Mouse (Mus musculus): Measurements from ENCODE around the gene 4930503E14Rik.
"Not testable (repeated sequence)": the region's sequence is repeated elsewhere in the genome, so short reads cannot be mapped to it uniquely, and the experiment has no call there.

The 4930503E14Rik gene

GRCm38 (mm10) chr14:44213154-44213553 is at the start of gene 4930503E14Rik:
Gene 4930503E14Rik (minus strand): TSS chr14:44213254.
- DNase-seq: not testable (repeated sequence)

GRCm38 (mm10) chr14:44248039-44248438 is 35.0 kb upstream of the 4930503E14Rik start:
- DNase-seq: no peak

GRCm38 (mm10) chr14:44197361-44197760 is 15.7 kb downstream of the 4930503E14Rik start, which contains the start of gene Gm8212:
Gene Gm8212 (plus strand): TSS chr14:44197661.
- not testable (repeated sequence) for DNase-seq

- DNase-seq: not testable (repeated sequence)
Measured at GRCm38 (mm10) chr14:44123551-44123950, 89.5 kb downstream of the 4930503E14Rik start, which contains the start of gene Gm3327. Gene Gm3327 (plus strand): TSS chr14:44123851.

All from cerebellum, postnatal 14 days (tissue).